Mouse (Mus musculus) spleen, adult 2 months (tissue): ENCODE results near the gene Mpv17l2. TPM values are rescaled to one million over a fixed set of nuclear protein-coding genes. Genes with fewer than 3 reads are reported as not detected.

ENCODE experiments used
- DNase-seq, 2 experiments: peaks; one replicate each; pipeline versions ENCODE4 v3.0.0 to v3.0.0-alpha.2; 2012 to 2021; ENCODE audit warnings: low spot score in 2 of 2, low read depth in 1 of 2
- H3K27ac ChIP-seq: fragments of 200-500 bp; 2 replicates; pipeline ENCODE4 v1.5.1; 2012; ENCODE audit warnings: low read length, inconsistent platforms; ENCODE audit not compliant: insufficient read depth
- H3K27me3 ChIP-seq: fragments of 200-500 bp; 2 replicates; pipeline ENCODE4 v1.6.1; 2012; ENCODE audit warnings: mild to moderate bottlenecking, moderate library complexity, low read length, inconsistent platforms; ENCODE audit not compliant: control insufficient read depth, insufficient read depth
- H3K36me3 ChIP-seq: fragments of 200-500 bp; 2 replicates; pipeline ENCODE4 v1.6.1; 2012; ENCODE audit warnings: mild to moderate bottlenecking, low read length, inconsistent platforms; ENCODE audit not compliant: control insufficient read depth, insufficient read depth
- H3K4me1 ChIP-seq: fragments of 200-500 bp; 2 replicates; pipeline ENCODE4 v1.6.1; 2011; ENCODE audit warnings: inconsistent platforms; ENCODE audit not compliant: control insufficient read depth, insufficient read depth, insufficient read length
- H3K4me3 ChIP-seq: fragments of 200-500 bp; 2 replicates; pipeline ENCODE4 v1.5.1; 2011; ENCODE audit warnings: mild to moderate bottlenecking, inconsistent platforms; ENCODE audit not compliant: insufficient read depth, insufficient read length; ENCODE audit errors: extremely low read depth
- CTCF ChIP-seq: fragments of 200-500 bp; IDR thresholded peaks from 2 replicates; pipeline ENCODE4 v1.5.1; 2011; ENCODE audit warnings: mild to moderate bottlenecking, inconsistent platforms; ENCODE audit not compliant: insufficient read depth, insufficient read length, insufficient replicate concordance; ENCODE audit errors: extremely low read depth
- POLR2A ChIP-seq: fragments of 200-500 bp; IDR thresholded peaks from 2 replicates; pipeline ENCODE4 v1.6.1; 2011; ENCODE audit warnings: low read depth, low read length, inconsistent platforms
- WGBS: fragments of 180-500 bp; shearing (Covaris S2); methylation state at CpG from one replicate; pipeline ENCODE4 v1.1.7; 2018; 5-methylcytosine and 5-hydroxymethylcytosine counted together
- polyA plus RNA-seq: library from polyadenylated mRNA; depleted of rRNA; stranded (reverse); fragments of >200 nt; gene quantifications from 2 replicates; pipeline ENCODE4 v1.2.3, GENCODE M21; 2012; rRNA removed

Mpv17l2 gene
- polyA plus RNA-seq, 1 experiment: 37.3 TPM

- TF ChIP-seq CTCF: no peak
- TF ChIP-seq POLR2A: no peak
- H3K27ac ChIP-seq: no peak overlapping the region
- no peak for DNase-seq
- no peaks in the 10 kb centered on the region for H3K27me3 ChIP-seq
- no peaks in the 10 kb centered on the region for H3K36me3 ChIP-seq
- no peak overlapping the region for H3K4me3 ChIP-seq
- H3K4me1 ChIP-seq: no peaks in the 10 kb centered on the region
- WGBS: 86% methylated on average over 11 of the region's 11 CpGs
Measured at GRCm38 (mm10) chr8:70711041-70711440, 49.7 kb downstream of the Mpv17l2 start.

DNA sequence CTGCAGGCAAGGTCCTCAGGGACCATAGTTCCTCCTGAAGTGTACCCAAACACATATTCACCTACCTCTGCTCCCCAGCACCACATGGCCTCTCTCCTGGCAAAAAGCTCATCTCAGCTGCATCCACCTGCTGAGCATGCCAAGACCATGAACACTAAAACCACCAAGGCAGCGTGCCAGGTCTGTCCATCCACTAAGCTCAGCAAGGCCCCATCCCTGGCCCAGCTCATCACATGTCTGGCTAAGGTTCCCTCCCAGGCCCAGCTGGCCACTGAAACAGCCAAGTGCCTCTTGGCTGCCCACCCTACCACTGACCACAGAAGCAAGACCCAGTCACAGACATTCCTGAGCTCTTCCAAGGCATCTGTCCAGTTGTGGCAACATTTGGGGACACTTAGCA is 50.5 kb downstream of the Mpv17l2 start:
- Histone ChIP-seq H3K27me3 (no peaks in the 10 kb centered on the region), H3K4me3 (no peak overlapping the region), H3K27ac (no peak overlapping the region), H3K36me3 (no peaks in the 10 kb centered on the region), H3K4me1 (no peaks in the 10 kb centered on the region)
- DNase-seq: no peak
- WGBS: 96% methylated on average over 1 of the region's 1 CpGs
- TF ChIP-seq CTCF: no peak

GRCm38 (mm10) chr8:70709794-70710193 is 51.0 kb downstream of the Mpv17l2 start:
- DNase-seq: no peak
- Histone ChIP-seq H3K36me3 (no peaks in the 10 kb centered on the region), H3K27ac (no peak overlapping the region), H3K4me1 (no peaks in the 10 kb centered on the region), H3K4me3 (no peak overlapping the region), H3K27me3 (no peaks in the 10 kb centered on the region)
- TF ChIP-seq POLR2A (no peak), CTCF (no peak)
- 94% methylated on average over 9 of the region's 9 CpGs for WGBS

Other genes starting within 250 kb of the Mpv17l2 start
- 305 and 370 TPM in 2 replicates for gene Fkbp8, start 233.2 kb downstream of the Mpv17l2 start, polyA plus RNA-seq
- 50.2 and 52.0 TPM in 2 replicates for gene Kxd1, start 233.0 kb downstream of the Mpv17l2 start, polyA plus RNA-seq
- gene Ell, start 221.5 kb downstream of the Mpv17l2 start, polyA plus RNA-seq: 21.3 and 27.9 TPM in 2 replicates
- gene Isyna1, start 166.6 kb downstream of the Mpv17l2 start, polyA plus RNA-seq: 136 and 189 TPM in 2 replicates
- gene Ssbp4, start 152.1 kb downstream of the Mpv17l2 start, polyA plus RNA-seq: 168 and 256 TPM in 2 replicates
- gene Lrrc25, start 144.8 kb downstream of the Mpv17l2 start, polyA plus RNA-seq: 41.6 and 53.1 TPM in 2 replicates
- gene Gdf15, start 128.5 kb downstream of the Mpv17l2 start, polyA plus RNA-seq: 5.2 and 6.0 TPM in 2 replicates
- 18.2 and 22.2 TPM in 2 replicates for gene Pgpep1, start 100.6 kb downstream of the Mpv17l2 start, polyA plus RNA-seq
- 109 and 137 TPM in 2 replicates for gene Lsm4, start 87.7 kb downstream of the Mpv17l2 start, polyA plus RNA-seq
- 269 and 455 TPM in 2 replicates for gene Jund, start 62.0 kb downstream of the Mpv17l2 start, polyA plus RNA-seq
- 0.08 and 0.09 TPM in 2 replicates for gene Iqcn, start 57.5 kb downstream of the Mpv17l2 start, polyA plus RNA-seq
- 0.65 and 0.92 TPM in 2 replicates for gene Gm3336, start 42.4 kb downstream of the Mpv17l2 start, polyA plus RNA-seq
- gene Pde4c, start 37.2 kb downstream of the Mpv17l2 start, polyA plus RNA-seq: 2.8 and 3.6 TPM in 2 replicates
- 12.1 and 17.7 TPM in 2 replicates for gene Rab3a, start 6.3 kb downstream of the Mpv17l2 start, polyA plus RNA-seq
- gene Pik3r2, start 15.8 kb upstream of the Mpv17l2 start, polyA plus RNA-seq: 56.3 and 90.3 TPM in 2 replicates
- gene Mast3, start 44.1 kb upstream of the Mpv17l2 start, polyA plus RNA-seq: 175 and 297 TPM in 2 replicates
- 5.8 and 7.4 TPM in 2 replicates for gene Il12rb1, start 47.5 kb upstream of the Mpv17l2 start, polyA plus RNA-seq
- 73.8 and 74.1 TPM in 2 replicates for gene Arrdc2, start 78.8 kb upstream of the Mpv17l2 start, polyA plus RNA-seq
- gene Kcnn1, start 102.3 kb upstream of the Mpv17l2 start, polyA plus RNA-seq: 0.65 and 1.1 TPM in 2 replicates
- gene Ccdc124, start 113.0 kb upstream of the Mpv17l2 start, polyA plus RNA-seq: 26.5 and 34.9 TPM in 2 replicates
- 1.0 and 1.1 TPM in 2 replicates for gene Slc5a5, start 131.8 kb upstream of the Mpv17l2 start, polyA plus RNA-seq
- gene Rpl18a, start 136.5 kb upstream of the Mpv17l2 start, polyA plus RNA-seq: 7,043 and 8,184 TPM in 2 replicates
- 62.2 and 95.7 TPM in 2 replicates for gene Map1s, start 145.0 kb upstream of the Mpv17l2 start, polyA plus RNA-seq